Mouse (Mus musculus): ENCODE measurements around the gene Rbbp4.

DNA sequence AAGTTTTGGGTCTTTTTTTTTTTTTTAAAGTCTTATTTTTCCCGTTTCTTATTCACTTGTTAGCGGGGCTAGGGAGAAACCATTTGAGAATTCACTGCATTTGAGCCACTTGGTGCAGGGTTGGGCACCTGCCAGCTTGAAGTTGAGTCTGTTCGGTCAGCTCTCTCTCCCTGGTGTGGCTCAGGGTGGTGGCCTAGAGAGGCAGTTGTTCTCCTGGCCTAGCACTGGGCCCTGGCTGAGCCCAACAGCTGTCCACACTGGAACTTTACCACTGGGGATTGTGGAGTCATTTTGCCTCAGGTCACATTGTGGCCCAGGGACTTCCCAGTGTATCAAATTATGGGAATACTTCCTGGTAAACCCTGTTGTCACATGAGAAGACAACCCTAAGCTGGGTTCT lies 47.1 kb downstream of the Rbbp4 start:
- TF ChIP-seq CHD1 (IDR thresholded peaks at IDR 0.05; ENCODE audit: low read depth, low read length) (no peak), CTCF (IDR thresholded peaks at IDR 0.05 in 2 of 3, conservative IDR thresholded peaks at IDR 0.05 in 1 of 3; ENCODE audit: control insufficient read depth in 1 of 3, insufficient read depth in 1 of 3, low read depth in 2 of 3, low read length in 3 of 3, poor library complexity in 1 of 3, severe bottlenecking in 1 of 3) (no peak), POLR2AphosphoS2 (IDR thresholded peaks at IDR 0.05; ENCODE audit: low read length) (no peak), KAT2A (conservative IDR thresholded peaks at IDR 0.05; ENCODE audit: low read depth, low read length) (no peak), UBTF (IDR thresholded peaks at IDR 0.05; ENCODE audit: borderline replicate concordance, insufficient read depth, low read depth, low read length) (no peak), POLR2A (IDR thresholded peaks at IDR 0.05; ENCODE audit: control insufficient read depth in 1 of 2, insufficient read depth in 1 of 2, low read depth in 1 of 2, low read length in 2 of 2, poor library complexity in 1 of 2) (no peak), TCF12 (IDR thresholded peaks at IDR 0.05; ENCODE audit: low read depth, low read length) (no peak), ZNF384 (IDR thresholded peaks at IDR 0.05; ENCODE audit: low read depth, low read length) (0 out of 2 replicates have a peak, but pooled peaks have one; percentile 5), ETS1 (IDR thresholded peaks at IDR 0.05; ENCODE audit: low read depth, low read length) (no peak), ZKSCAN1 (IDR thresholded peaks at IDR 0.05; ENCODE audit: low read depth, low read length) (no peak), NELFE (IDR thresholded peaks at IDR 0.05; ENCODE audit: low read depth, low read length) (no peak)

Measured in MEL (cell line).